Mouse (Mus musculus) embryonic facial prominence, embryonic 12.5 days (tissue): ENCODE results near the gene Ppm1f. TPM values are rescaled to one million over a fixed set of nuclear protein-coding genes. Genes with fewer than 3 reads are reported as not detected.

ENCODE experiments used
- ATAC-seq: fragments of 200-750 bp; cut with Nextera tagmentation; 2 replicates; pipeline ENCODE4 v1.8.0; 2017; ENCODE audit not compliant: insufficient number of reproducible peaks, insufficient read depth, low FRiP score, low TSS enrichment
- H3K27ac ChIP-seq: fragments of 300-500 bp; sonication (generic); 2 replicates; pipeline ENCODE4 v1.5.1; 2016; ENCODE audit warnings: mild to moderate bottlenecking
- H3K27me3 ChIP-seq: fragments of 300-500 bp; sonication (generic); 2 replicates; pipeline ENCODE4 v1.6.1; 2016; ENCODE audit warnings: mild to moderate bottlenecking, moderate library complexity
- H3K36me3 ChIP-seq: fragments of 300-500 bp; sonication (generic); 2 replicates; pipeline ENCODE4 v1.6.1; 2016; ENCODE audit warnings: mild to moderate bottlenecking
- H3K4me1 ChIP-seq: fragments of 300-500 bp; sonication (generic); 2 replicates; pipeline ENCODE4 v1.6.1; 2016
- H3K4me2 ChIP-seq: fragments of 300-500 bp; sonication (generic); replicated peaks from 2 replicates; pipeline ENCODE4 v1.6.1; 2016; ENCODE audit warnings: mild to moderate bottlenecking, moderate library complexity
- H3K4me3 ChIP-seq: fragments of 300-500 bp; sonication (generic); 2 replicates; pipeline ENCODE4 v1.5.1; 2016; ENCODE audit warnings: mild to moderate bottlenecking
- H3K9ac ChIP-seq: fragments of 300-500 bp; sonication (generic); 2 replicates; pipeline ENCODE4 v1.6.1; 2016; ENCODE audit warnings: mild to moderate bottlenecking, moderate library complexity
- H3K9me3 ChIP-seq: fragments of 300-500 bp; sonication (generic); 2 replicates; pipeline ENCODE4 v1.6.1; 2016; ENCODE audit warnings: mild to moderate bottlenecking, moderate library complexity
- WGBS: fragments of 180-500 bp; shearing (Covaris S2); methylation state at CpG from one replicate; pipeline ENCODE4 v1.1.7; 2016; 5-methylcytosine and 5-hydroxymethylcytosine counted together
- polyA plus RNA-seq: library from polyadenylated mRNA; unstranded; fragments of >200 nt; fragmentation: Nextera tagmentation; extraction: Ambion mirVana; gene quantifications from 2 replicates; pipeline ENCODE4 v1.2.1, GENCODE M21; 2016

Ppm1f gene
- polyA plus RNA-seq, 1 experiment from 2014 or later, result 36.3 TPM

GRCm38 (mm10) chr16:16870241-16870616, 26.0 kb upstream of the Ppm1f start:
- WGBS, result 33% methylated on average over 7 of the region's 7 CpGs
- peak; percentile 61; the same call in 1 of the 2 replicates for ATAC-seq
- Histone ChIP-seq H3K4me1 (peaks cover 4% of the 10 kb centered on the region; the same call in 1 of the 2 replicates), H3K36me3 (0 out of 2 replicates have a peak, but pooled peaks cover 3% of the 10 kb centered on the region), H3K27me3 (no peaks in the 10 kb centered on the region), H3K4me2 (peak overlapping the region; percentile 63), H3K27ac (no peak overlapping the region; the same call in 1 of the 2 replicates), H3K4me3 (peak overlapping the region; percentile 70), H3K9ac (no peak overlapping the region), H3K9me3 (no peaks in the 10 kb centered on the region)

- Histone ChIP-seq H3K4me3 (peak within 1 kb of the TSS; percentile 70), H3K36me3 (peaks cover 6% of the 10 kb centered on the region; the same call in 1 of the 2 replicates), H3K27ac (peak within 1 kb of the TSS; percentile 96), H3K4me1 (peaks cover 4% of the 10 kb centered on the region; the same call in 1 of the 2 replicates), H3K9ac (peak within 1 kb of the TSS; percentile 86), H3K27me3 (no peaks in the 10 kb centered on the region), H3K4me2 (peak within 1 kb of the TSS; percentile 63), H3K9me3 (no peaks in the 10 kb centered on the region)
- under 1% methylated on average over 49 of the region's 49 CpGs for WGBS
- peak; percentile 96 for ATAC-seq
Observed at GRCm38 (mm10) chr16:16870617-16871331, 25.5 kb upstream of the Ppm1f start, which contains the start of the genes Top3b and Vpreb1. Gene Top3b, plus strand, starts transcription at chr16:16870736. Gene Vpreb1, minus strand, starts transcription at chr16:16870843.

- no peaks in the 10 kb centered on the region for H3K4me1 ChIP-seq
- 89% methylated on average over 5 of the region's 5 CpGs for WGBS
Observed at GRCm38 (mm10) chr16:16879025-16879424, 17.2 kb upstream of the Ppm1f start.

GRCm38 (mm10) chr16:16888341-16888740, 7.9 kb upstream of the Ppm1f start:
- 97% methylated on average over 1 of the region's 1 CpGs for WGBS
- ATAC-seq, result no peak
- Histone ChIP-seq H3K36me3 (peaks cover 99% of the 10 kb centered on the region), H3K4me1 (no peaks in the 10 kb centered on the region), H3K27me3 (no peaks in the 10 kb centered on the region), H3K9ac (no peak overlapping the region), H3K4me2 (no peak overlapping the region), H3K27ac (no peak overlapping the region), H3K4me3 (no peak overlapping the region), H3K9me3 (no peaks in the 10 kb centered on the region)

More at GRCm38 (mm10) chr16:16879025-16879424, 17.2 kb upstream of the Ppm1f start:
- H3K4me2 ChIP-seq, result no peak overlapping the region
- H3K27me3 ChIP-seq, result no peaks in the 10 kb centered on the region
- no peak for ATAC-seq
- H3K9ac ChIP-seq, result no peak overlapping the region
- peaks cover 84% of the 10 kb centered on the region for H3K36me3 ChIP-seq
- no peak overlapping the region for H3K27ac ChIP-seq
- H3K9me3 ChIP-seq, result peaks cover 8% of the 10 kb centered on the region; the same call in 1 of the 2 replicates
- no peak overlapping the region for H3K4me3 ChIP-seq

GRCm38 (mm10) chr16:16892366-16892765, 3.9 kb upstream of the Ppm1f start:
- peaks cover 68% of the 10 kb centered on the region for H3K36me3 ChIP-seq
- H3K9me3 ChIP-seq, result no peaks in the 10 kb centered on the region
- no peak overlapping the region for H3K27ac ChIP-seq
- no peaks in the 10 kb centered on the region for H3K27me3 ChIP-seq
- no peak for ATAC-seq
- H3K4me2 ChIP-seq, result no peak overlapping the region
- no peak overlapping the region for H3K4me3 ChIP-seq
- WGBS, result 91% methylated on average over 7 of the region's 7 CpGs
- H3K9ac ChIP-seq, result no peak overlapping the region
- 0 out of 2 replicates have a peak, but pooled peaks cover 8% of the 10 kb centered on the region for H3K4me1 ChIP-seq

- no peaks in the 10 kb centered on the region for H3K9me3 ChIP-seq
- H3K4me2 ChIP-seq, result peak overlapping the region; percentile 74
- H3K27me3 ChIP-seq, result no peaks in the 10 kb centered on the region
- ATAC-seq, result peak; percentile 69
- H3K27ac ChIP-seq, result peak overlapping the region; percentile 37; the same call in 1 of the 2 replicates
- H3K9ac ChIP-seq, result no peak overlapping the region
- WGBS, result 21% methylated on average over 4 of the region's 4 CpGs
- 0 out of 2 replicates have a peak, but pooled peaks cover 14% of the 10 kb centered on the region for H3K4me1 ChIP-seq
- peaks cover 32% of the 10 kb centered on the region for H3K36me3 ChIP-seq
- peak overlapping the region; percentile 54; the same call in 1 of the 2 replicates for H3K4me3 ChIP-seq
Observed at GRCm38 (mm10) chr16:16896015-16896381, 271 bp upstream of the Ppm1f start.

- ATAC-seq, result no peak
- H3K27me3 ChIP-seq, result no peaks in the 10 kb centered on the region
- peaks cover 20% of the 10 kb centered on the region for H3K36me3 ChIP-seq
- no peaks in the 10 kb centered on the region for H3K9me3 ChIP-seq
- 0 out of 2 replicates have a peak, but pooled peaks cover 14% of the 10 kb centered on the region for H3K4me1 ChIP-seq
- H3K9ac ChIP-seq, result peak overlapping the region; percentile 73
- whole genome bisulfite sequencing, result 27% methylated on average over 10 of the region's 10 CpGs
- peak overlapping the region; percentile 47; the same call in 1 of the 2 replicates for H3K27ac ChIP-seq
- peak overlapping the region; percentile 74 for H3K4me2 ChIP-seq
- peak overlapping the region; percentile 54 for H3K4me3 ChIP-seq
Observed at GRCm38 (mm10) chr16:16897056-16897584, 851 bp downstream of the Ppm1f start.

GRCm38 (mm10) chr16:16902329-16902728, 6.1 kb downstream of the Ppm1f start:
- H3K9me3 ChIP-seq, result no peaks in the 10 kb centered on the region
- 0 out of 2 replicates have a peak, but pooled peaks cover 6% of the 10 kb centered on the region for H3K4me1 ChIP-seq
- H3K4me2 ChIP-seq, result no peak overlapping the region
- H3K36me3 ChIP-seq, result peaks cover 38% of the 10 kb centered on the region
- H3K27me3 ChIP-seq, result no peaks in the 10 kb centered on the region
- 86% methylated on average over 4 of the region's 4 CpGs for WGBS
- no peak overlapping the region for H3K9ac ChIP-seq
- no peak for ATAC-seq
- no peak overlapping the region for H3K4me3 ChIP-seq
- H3K27ac ChIP-seq, result no peak overlapping the region

GRCm38 (mm10) chr16:16903188-16903587, 6.9 kb downstream of the Ppm1f start:
- no peaks in the 10 kb centered on the region for H3K27me3 ChIP-seq
- no peak overlapping the region for H3K4me2 ChIP-seq
- 91% methylated on average over 5 of the region's 5 CpGs for WGBS
- no peak overlapping the region for H3K27ac ChIP-seq
- H3K9me3 ChIP-seq, result no peaks in the 10 kb centered on the region
- H3K9ac ChIP-seq, result no peak overlapping the region
- H3K4me3 ChIP-seq, result no peak overlapping the region
- peaks cover 47% of the 10 kb centered on the region for H3K36me3 ChIP-seq
- H3K4me1 ChIP-seq, result no peaks in the 10 kb centered on the region
- ATAC-seq, result no peak

GRCm38 (mm10) chr16:16907799-16908198, 11.5 kb downstream of the Ppm1f start:
- H3K4me1 ChIP-seq, result no peaks in the 10 kb centered on the region
- no peak overlapping the region for H3K27ac ChIP-seq
- 74% methylated on average over 6 of the region's 6 CpGs for WGBS
- H3K36me3 ChIP-seq, result peaks cover 70% of the 10 kb centered on the region
- ATAC-seq, result no peak
- no peak overlapping the region for H3K4me2 ChIP-seq
- H3K27me3 ChIP-seq, result no peaks in the 10 kb centered on the region
- H3K9ac ChIP-seq, result no peak overlapping the region
- H3K9me3 ChIP-seq, result no peaks in the 10 kb centered on the region
- no peak overlapping the region for H3K4me3 ChIP-seq

- no peak overlapping the region for H3K27ac ChIP-seq
- ATAC-seq, result peak; percentile 83
- H3K36me3 ChIP-seq, result peaks cover 65% of the 10 kb centered on the region
- H3K4me2 ChIP-seq, result no peak overlapping the region
- H3K27me3 ChIP-seq, result no peaks in the 10 kb centered on the region
- H3K9ac ChIP-seq, result no peak overlapping the region
- no peaks in the 10 kb centered on the region for H3K4me1 ChIP-seq
- no peak overlapping the region for H3K4me3 ChIP-seq
- WGBS, result 36% methylated on average over 13 of the region's 13 CpGs
- H3K9me3 ChIP-seq, result no peaks in the 10 kb centered on the region
Observed at GRCm38 (mm10) chr16:16911641-16912597, 15.7 kb downstream of the Ppm1f start.
